Mouse (Mus musculus) adrenal gland, postnatal 4 days (tissue): ENCODE measurements at regions not wholly inside any gene's neighbourhood (a gene's known extent, or its start where the extent isn't known, plus 50 kb on each side); places are given as distances from the start of the nearest gene placed in this dataset. TPM values are rescaled to one million over a fixed set of nuclear protein-coding genes. Genes with fewer than 3 reads are reported as not detected.

Experiments used
- DNase-seq, 2 experiments: peaks; one replicate each; pipeline ENCODE4 v3.0.0; 2021 to 2022; ENCODE audit warnings: low spot score in 2 of 2, mixed read lengths in 2 of 2
- microRNA-seq: library from miRNA; unstranded; fragments of <30 nt; microRNA quantifications from one replicate; pipeline ENCODE4 v1.2.0, GENCODE M21; 2021

DNA sequence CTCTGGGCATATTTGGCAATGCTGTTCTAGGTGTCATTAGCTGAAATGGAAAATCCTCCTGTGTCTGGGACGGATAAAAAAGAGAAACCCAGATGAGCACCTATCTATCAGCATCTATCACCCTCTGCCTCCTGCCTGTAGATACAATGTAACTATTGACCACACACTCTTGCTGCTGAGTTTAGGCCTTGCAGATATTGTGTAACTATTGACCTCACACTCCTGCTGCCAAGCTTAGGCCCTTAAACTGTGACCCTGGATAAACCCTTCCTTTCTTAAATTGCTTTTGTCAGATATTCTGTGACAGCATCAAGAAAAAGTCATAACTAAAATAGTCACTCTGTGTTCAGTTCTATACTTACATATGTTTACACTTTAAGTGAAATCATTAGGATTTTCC lies 81.9 kb upstream of the Nrp1 start:
- no peak for DNase-seq

GRCm38 (mm10) chr8:128282802-128283201 lies 75.6 kb upstream of the Nrp1 start:
- DNase-seq: no peak

DNA sequence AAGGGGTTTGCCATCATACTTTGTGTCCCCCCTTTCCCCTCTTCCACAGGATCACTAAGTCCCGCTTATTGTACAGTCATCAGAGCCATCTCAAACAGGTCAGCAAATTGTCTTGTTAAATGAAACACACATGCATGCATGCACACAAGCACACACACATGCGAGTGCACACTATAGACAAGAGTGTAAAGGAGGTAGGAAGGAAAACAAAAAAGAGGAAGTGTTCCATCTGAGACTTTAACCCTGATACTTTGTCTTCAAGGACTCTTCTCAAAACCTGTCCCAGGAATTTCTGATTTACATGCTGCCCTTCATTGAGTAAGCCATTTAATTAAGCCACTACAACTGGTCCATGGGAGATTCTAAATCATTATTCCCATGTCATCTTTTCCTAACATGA lies 75.0 kb upstream of the Nrp1 start:
- DNase-seq: no peak

GRCm38 (mm10) chr8:128284816-128285215 lies 73.6 kb upstream of the Nrp1 start:
- no peak for DNase-seq

DNA sequence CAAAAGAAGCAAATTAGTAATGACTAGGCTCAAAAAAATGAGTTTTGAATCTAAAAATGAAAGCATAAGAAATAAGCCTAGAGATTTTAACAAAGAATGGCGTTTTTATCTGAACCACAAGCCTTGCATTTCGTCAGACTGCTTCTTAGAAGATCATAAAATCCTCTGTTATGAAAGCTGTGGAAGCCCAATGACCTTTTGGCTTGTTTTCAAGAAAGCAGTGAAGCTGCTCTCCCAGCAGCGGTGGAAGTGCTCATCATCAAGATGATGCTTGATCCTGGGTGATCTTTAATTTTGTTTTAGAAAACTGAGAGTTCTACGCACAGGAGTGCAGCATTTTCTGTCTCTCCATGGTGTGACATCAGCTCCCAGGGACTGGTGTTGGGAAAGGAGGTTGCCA lies 68.3 kb upstream of the Nrp1 start:
- DNase-seq: no peak

- no peak for DNase-seq
Observed at GRCm38 (mm10) chr8:128292394-128292793, 66.0 kb upstream of the Nrp1 start.

DNA sequence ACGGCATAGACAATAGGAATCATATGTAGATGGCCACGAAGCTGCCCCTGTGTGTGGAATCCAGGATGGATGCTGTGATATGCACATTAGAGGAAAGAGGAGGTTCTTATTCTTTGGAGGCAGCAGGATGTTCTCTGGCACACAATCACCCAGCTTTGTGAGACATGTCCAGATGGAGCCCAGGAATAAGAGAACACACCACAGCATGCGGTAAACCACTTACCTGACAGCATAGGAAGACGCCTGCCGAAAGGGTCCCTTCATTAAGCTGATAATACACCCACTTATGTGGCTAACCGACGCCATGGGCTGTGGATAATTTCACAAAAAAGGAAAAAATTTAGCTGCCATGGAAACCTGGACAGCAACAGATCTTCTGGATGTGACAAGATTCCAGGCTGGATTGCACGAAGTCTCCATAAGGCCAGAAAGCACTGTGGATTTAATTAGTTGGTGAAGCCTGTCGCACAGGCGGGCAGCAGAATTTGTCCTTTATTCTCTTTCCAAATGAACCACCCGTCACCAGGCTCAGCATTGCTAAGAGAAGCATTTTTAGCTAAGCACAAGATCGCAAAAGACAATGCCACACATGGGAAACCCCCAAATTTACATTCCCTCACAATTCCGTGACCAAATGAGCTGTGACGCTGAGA lies 61.5 kb upstream of the Nrp1 start:
- no peak for DNase-seq

DNA sequence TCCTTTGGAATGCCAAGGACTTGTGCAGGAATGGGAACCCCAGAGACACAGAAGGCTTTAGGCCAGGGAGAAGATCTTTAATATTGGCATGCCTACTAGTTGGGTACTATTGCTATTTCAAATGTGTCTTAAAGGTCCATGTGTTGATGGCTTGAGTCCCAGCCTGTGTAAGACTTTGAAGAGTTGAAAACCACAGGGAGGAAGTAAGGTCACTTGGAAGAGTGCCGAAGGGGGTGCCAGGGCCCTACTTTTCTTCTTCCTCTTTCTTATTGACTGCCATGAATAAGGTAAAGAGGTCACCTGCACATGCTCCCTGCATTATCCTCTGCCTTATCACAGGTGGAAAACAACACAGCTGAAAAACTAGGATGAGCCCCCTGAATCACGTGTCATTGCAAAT lies 56.1 kb upstream of the Nrp1 start:
- no peak for DNase-seq

Small RNA genes in the stretch of these regions (microRNA-seq; reads per million reads assigned to microRNA genes)
- not detected for gene Mir21c
